Mouse (Mus musculus) ovary, postnatal 36 days (tissue): ENCODE measurements around the gene Col4a4.

Experiments used
- DNase-seq: peaks from one replicate; pipeline ENCODE4 v3.0.0; 2022; ENCODE audit warnings: low spot score, mixed read lengths

Gene Col4a4

GRCm38 (mm10) chr1:82414434-82415045 is 172.1 kb downstream of the Col4a4 start:
- no peak for DNase-seq

DNA sequence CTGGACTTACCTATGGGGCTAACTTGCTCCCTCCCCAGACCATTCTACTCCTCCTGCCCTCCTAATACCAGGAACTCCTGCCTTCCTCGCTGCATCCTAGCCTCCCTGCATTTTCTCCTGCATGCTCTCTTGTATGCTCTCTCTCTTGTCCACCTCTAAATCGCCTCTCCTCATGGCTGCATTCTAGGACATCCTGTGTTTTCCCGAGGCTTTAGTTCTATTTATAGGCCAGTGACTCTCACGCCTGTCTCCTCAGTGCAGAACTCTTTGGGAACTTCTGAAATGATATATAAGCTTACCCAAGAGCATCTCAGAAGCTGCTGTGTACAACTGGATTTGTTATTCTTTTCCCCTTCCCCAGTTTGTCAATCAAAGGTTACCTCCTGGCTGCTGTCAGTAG is 174.6 kb downstream of the Col4a4 start:
- DNase-seq, result no peak

DNA sequence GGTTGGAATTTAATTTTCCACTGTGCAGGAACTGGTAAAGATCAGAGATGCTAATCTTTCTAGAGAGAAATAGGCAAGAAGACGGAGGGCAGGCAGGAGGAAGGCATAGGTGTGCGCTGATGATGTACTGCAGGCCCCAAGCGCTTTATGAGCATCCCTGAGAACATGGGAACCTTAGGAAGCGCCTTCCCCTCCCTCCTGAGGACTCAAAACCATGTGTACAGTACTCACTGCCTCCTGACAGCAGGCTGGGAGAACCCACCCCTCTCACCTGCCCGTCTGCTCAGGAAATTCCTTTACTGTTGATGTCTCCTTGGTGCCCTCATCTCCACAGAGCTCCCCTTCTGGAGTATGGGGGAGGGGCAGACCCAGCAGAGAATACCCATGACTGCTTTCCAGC is 175.1 kb downstream of the Col4a4 start:
- DNase-seq, result no peak

DNA sequence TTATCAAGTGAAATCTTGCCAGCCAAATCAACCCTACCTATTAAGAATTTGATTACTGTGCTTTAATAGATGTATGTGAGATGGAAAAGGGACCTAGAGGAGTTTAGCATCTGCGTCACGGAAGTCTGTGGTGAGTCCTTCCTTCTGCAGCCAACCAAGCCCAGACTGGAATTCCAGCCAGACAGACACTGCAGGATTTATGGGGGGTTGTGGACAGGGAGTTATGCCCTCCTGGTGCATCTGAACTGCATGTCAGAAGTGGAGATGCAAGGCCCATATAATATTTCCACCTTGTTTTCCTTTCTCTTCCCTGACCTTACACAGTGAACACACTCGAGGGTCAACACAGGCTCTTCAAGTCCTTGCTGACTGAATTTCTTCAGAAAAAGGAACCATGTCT is 176.1 kb downstream of the Col4a4 start:
- no peak for DNase-seq

DNA sequence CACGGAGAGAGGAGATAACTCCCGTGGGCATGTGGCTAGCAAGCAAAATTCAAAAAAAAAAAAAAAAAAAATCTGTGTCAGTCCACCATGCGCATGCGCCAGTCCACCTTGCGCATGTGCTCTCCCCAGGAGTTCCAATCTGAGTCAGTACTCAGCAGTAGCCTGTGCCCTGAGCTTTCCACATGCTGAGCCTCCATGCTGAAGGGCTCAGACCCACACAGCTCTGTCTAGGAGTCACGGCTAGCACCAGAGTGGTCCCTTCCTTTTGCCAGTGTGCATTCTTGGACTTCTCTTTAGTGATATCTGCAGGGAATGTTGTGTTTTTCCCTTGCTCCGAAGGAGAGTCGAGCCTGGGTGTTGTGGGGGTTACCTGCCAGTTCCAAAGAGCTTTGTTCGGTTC is 177.4 kb downstream of the Col4a4 start:
- no peak for DNase-seq

GRCm38 (mm10) chr1:82407786-82408185 is 178.9 kb downstream of the Col4a4 start:
- DNase-seq, result no peak
